Mouse (Mus musculus) midbrain, embryonic 12.5 days (tissue): ENCODE results near the gene Sec14l1. TPM values are rescaled to one million over a fixed set of nuclear protein-coding genes. Genes with fewer than 3 reads are reported as not detected.

ENCODE experiments used
- ATAC-seq: fragments of 200-750 bp; cut with Nextera tagmentation; 2 replicates; pipeline ENCODE4 v1.8.0; 2017; ENCODE audit warnings: low read depth, moderate TSS enrichment, moderate library complexity; ENCODE audit not compliant: low FRiP score
- H3K27ac ChIP-seq: fragments of 300-500 bp; sonication (generic); replicated peaks from 2 replicates; pipeline ENCODE4 v1.5.1; 2016; ENCODE audit warnings: mild to moderate bottlenecking
- H3K27me3 ChIP-seq: fragments of 300-500 bp; sonication (generic); 2 replicates; pipeline ENCODE4 v1.6.1; 2016; ENCODE audit warnings: mild to moderate bottlenecking
- H3K36me3 ChIP-seq: fragments of 300-500 bp; sonication (generic); 2 replicates; pipeline ENCODE4 v1.6.1; 2016
- H3K4me1 ChIP-seq: fragments of 300-500 bp; sonication (generic); 2 replicates; pipeline ENCODE4 v1.6.1; 2016
- H3K4me2 ChIP-seq: fragments of 300-500 bp; sonication (generic); replicated peaks from 2 replicates; pipeline ENCODE4 v1.6.1; 2016; ENCODE audit warnings: mild to moderate bottlenecking, moderate library complexity
- H3K4me3 ChIP-seq: fragments of 300-500 bp; sonication (generic); 2 replicates; pipeline ENCODE4 v1.5.1; 2016; ENCODE audit warnings: mild to moderate bottlenecking
- H3K9ac ChIP-seq: fragments of 300-500 bp; sonication (generic); replicated peaks from 2 replicates; pipeline ENCODE4 v1.6.1; 2016; ENCODE audit warnings: mild to moderate bottlenecking, moderate library complexity
- H3K9me3 ChIP-seq: fragments of 300-500 bp; sonication (generic); 2 replicates; pipeline ENCODE4 v1.6.1; 2016; ENCODE audit warnings: mild to moderate bottlenecking
- WGBS: fragments of 180-500 bp; shearing (Covaris S2); methylation state at CpG from one replicate; pipeline ENCODE4 v1.1.7; 2016; 5-methylcytosine and 5-hydroxymethylcytosine counted together
- polyA plus RNA-seq: library from polyadenylated mRNA; unstranded; fragments of >200 nt; fragmentation: Nextera tagmentation; extraction: Ambion mirVana; gene quantifications from 2 replicates; pipeline ENCODE4 v1.2.1, GENCODE M21; 2016

Gene Sec14l1
- polyA plus RNA-seq, 1 experiment from 2014 or later, result 63.7 TPM

- H3K27me3 ChIP-seq, result no peaks in the 10 kb centered on the region
- H3K9me3 ChIP-seq, result no peaks in the 10 kb centered on the region
- no peak overlapping the region for H3K4me3 ChIP-seq
- H3K9ac ChIP-seq, result no peak overlapping the region
- H3K27ac ChIP-seq, result peak overlapping the region; percentile 11; the same call in 1 of the 2 replicates
- peaks cover 88% of the 10 kb centered on the region for H3K36me3 ChIP-seq
- ATAC-seq, result no peak
- WGBS, result 73% methylated on average over 9 of the region's 9 CpGs
- H3K4me2 ChIP-seq, result no peak overlapping the region
- peaks cover 8% of the 10 kb centered on the region for H3K4me1 ChIP-seq
Observed at GRCm38 (mm10) chr11:117153553-117153952, 38.6 kb downstream of the Sec14l1 start.

- no peaks in the 10 kb centered on the region for H3K9me3 ChIP-seq
- no peak overlapping the region for H3K4me2 ChIP-seq
- H3K4me1 ChIP-seq, result peaks cover 6% of the 10 kb centered on the region
- peaks cover 88% of the 10 kb centered on the region for H3K36me3 ChIP-seq
- WGBS, result 76% methylated on average over 7 of the region's 7 CpGs
- H3K27ac ChIP-seq, result peak overlapping the region; percentile 11; the same call in 1 of the 2 replicates
- no peak overlapping the region for H3K4me3 ChIP-seq
- H3K27me3 ChIP-seq, result no peaks in the 10 kb centered on the region
- ATAC-seq, result no peak
- 0 out of 2 replicates have a peak overlapping the region, but pooled peaks have one; percentile 28 for H3K9ac ChIP-seq
Observed at GRCm38 (mm10) chr11:117154088-117154815, 39.3 kb downstream of the Sec14l1 start.

- Histone ChIP-seq H3K4me2 (no peak overlapping the region), H3K27ac (no peak overlapping the region), H3K36me3 (peaks cover 68% of the 10 kb centered on the region), H3K4me1 (peaks cover 6% of the 10 kb centered on the region), H3K4me3 (no peak overlapping the region), H3K9ac (no peak overlapping the region), H3K27me3 (no peaks in the 10 kb centered on the region), H3K9me3 (no peaks in the 10 kb centered on the region)
- peak; percentile 38; the same call in 1 of the 2 replicates for ATAC-seq
- 4% methylated on average over 13 of the region's 15 CpGs for WGBS
Observed at GRCm38 (mm10) chr11:117156725-117157124, 41.8 kb downstream of the Sec14l1 start.

GRCm38 (mm10) chr11:117158343-117158742 is 43.4 kb downstream of the Sec14l1 start:
- Histone ChIP-seq H3K27ac (0 out of 2 replicates have a peak overlapping the region, but pooled peaks have one; percentile 6), H3K4me3 (no peak overlapping the region), H3K27me3 (no peaks in the 10 kb centered on the region), H3K4me2 (no peak overlapping the region), H3K9ac (no peak overlapping the region), H3K36me3 (peaks cover 58% of the 10 kb centered on the region), H3K4me1 (peaks cover 6% of the 10 kb centered on the region), H3K9me3 (no peaks in the 10 kb centered on the region)
- no peak for ATAC-seq
- 92% methylated on average over 10 of the region's 11 CpGs for WGBS

- no peak for ATAC-seq
- Histone ChIP-seq H3K9me3 (0 out of 2 replicates have a peak, but pooled peaks cover 3% of the 10 kb centered on the region), H3K4me2 (no peak overlapping the region), H3K27ac (no peak overlapping the region), H3K9ac (no peak overlapping the region), H3K4me1 (peaks cover 6% of the 10 kb centered on the region), H3K27me3 (no peaks in the 10 kb centered on the region), H3K36me3 (peaks cover 50% of the 10 kb centered on the region), H3K4me3 (no peak overlapping the region)
- WGBS, result 91% methylated on average over 13 of the region's 13 CpGs
Observed at GRCm38 (mm10) chr11:117159257-117159945, 44.4 kb downstream of the Sec14l1 start.

- no peak overlapping the region for H3K4me3 ChIP-seq
- 97% methylated on average over 5 of the region's 5 CpGs for WGBS
- no peak overlapping the region for H3K9ac ChIP-seq
- H3K4me1 ChIP-seq, result peaks cover 6% of the 10 kb centered on the region
- peaks cover 45% of the 10 kb centered on the region for H3K36me3 ChIP-seq
- 0 out of 2 replicates have a peak, but pooled peaks cover 3% of the 10 kb centered on the region for H3K9me3 ChIP-seq
- H3K27me3 ChIP-seq, result no peaks in the 10 kb centered on the region
- H3K27ac ChIP-seq, result no peak overlapping the region
- ATAC-seq, result no peak
- no peak overlapping the region for H3K4me2 ChIP-seq
Observed at GRCm38 (mm10) chr11:117159946-117160307, 45.0 kb downstream of the Sec14l1 start.

GRCm38 (mm10) chr11:117160791-117161190 is 45.8 kb downstream of the Sec14l1 start:
- ATAC-seq, result no peak
- H3K27ac ChIP-seq, result no peak overlapping the region
- WGBS, result 94% methylated on average over 12 of the region's 12 CpGs

GRCm38 (mm10) chr11:117161574-117161973 is 46.6 kb downstream of the Sec14l1 start:
- no peak overlapping the region for H3K4me3 ChIP-seq
- H3K4me2 ChIP-seq, result no peak overlapping the region
- H3K27me3 ChIP-seq, result no peaks in the 10 kb centered on the region
- 79% methylated on average over 8 of the region's 8 CpGs for WGBS
- H3K27ac ChIP-seq, result no peak overlapping the region
- no peak overlapping the region for H3K9ac ChIP-seq
- ATAC-seq, result no peak
- 0 out of 2 replicates have a peak, but pooled peaks cover 3% of the 10 kb centered on the region for H3K9me3 ChIP-seq
- H3K4me1 ChIP-seq, result no peaks in the 10 kb centered on the region
- peaks cover 30% of the 10 kb centered on the region for H3K36me3 ChIP-seq

More at GRCm38 (mm10) chr11:117160791-117161190, 45.8 kb downstream of the Sec14l1 start:
- no peaks in the 10 kb centered on the region for H3K27me3 ChIP-seq
- no peak overlapping the region for H3K9ac ChIP-seq
- H3K36me3 ChIP-seq, result peaks cover 36% of the 10 kb centered on the region
- H3K9me3 ChIP-seq, result 0 out of 2 replicates have a peak, but pooled peaks cover 3% of the 10 kb centered on the region
- no peak overlapping the region for H3K4me2 ChIP-seq
- H3K4me1 ChIP-seq, result peaks cover 6% of the 10 kb centered on the region
- no peak overlapping the region for H3K4me3 ChIP-seq

- Histone ChIP-seq H3K9ac (no peak overlapping the region), H3K27me3 (no peaks in the 10 kb centered on the region), H3K4me2 (no peak overlapping the region), H3K27ac (no peak overlapping the region), H3K4me3 (no peak overlapping the region), H3K36me3 (peaks cover 16% of the 10 kb centered on the region), H3K4me1 (no peaks in the 10 kb centered on the region), H3K9me3 (0 out of 2 replicates have a peak, but pooled peaks cover 3% of the 10 kb centered on the region)
- ATAC-seq, result no peak
- WGBS, result 76% methylated on average over 9 of the region's 9 CpGs
Observed at GRCm38 (mm10) chr11:117163098-117163497, 48.1 kb downstream of the Sec14l1 start.

- Histone ChIP-seq H3K4me1 (no peaks in the 10 kb centered on the region), H3K9me3 (0 out of 2 replicates have a peak, but pooled peaks cover 3% of the 10 kb centered on the region), H3K4me3 (no peak overlapping the region), H3K27me3 (no peaks in the 10 kb centered on the region), H3K36me3 (peaks cover 10% of the 10 kb centered on the region), H3K4me2 (no peak overlapping the region), H3K9ac (no peak overlapping the region), H3K27ac (no peak overlapping the region)
- no peak for ATAC-seq
- 86% methylated on average over 6 of the region's 6 CpGs for WGBS
Observed at GRCm38 (mm10) chr11:117163771-117164170, 48.8 kb downstream of the Sec14l1 start.

- Histone ChIP-seq H3K9me3 (0 out of 2 replicates have a peak, but pooled peaks cover 3% of the 10 kb centered on the region), H3K4me1 (peaks cover 5% of the 10 kb centered on the region; the same call in 1 of the 2 replicates), H3K4me2 (no peak overlapping the region), H3K9ac (no peak overlapping the region), H3K36me3 (no peaks in the 10 kb centered on the region), H3K27me3 (0 out of 2 replicates have a peak, but pooled peaks cover 3% of the 10 kb centered on the region), H3K27ac (no peak overlapping the region), H3K4me3 (no peak overlapping the region)
- ATAC-seq, result no peak
- WGBS, result 86% methylated on average over 20 of the region's 20 CpGs
Observed at GRCm38 (mm10) chr11:117168278-117169087, 53.5 kb downstream of the Sec14l1 start.
